Mouse (Mus musculus) thymus, adult 18-20 months (tissue): ENCODE data around the gene Fer1l4.

Source experiments
- DNase-seq, 2 experiments: peaks; one replicate each; pipeline ENCODE4 v3.0.0; 2022; ENCODE audit warnings: mixed read lengths in 2 of 2

Fer1l4 gene

GRCm38 (mm10) chr2:156007888-156008532 lies 44.7 kb downstream of the Fer1l4 start, which contains the start of the genes 6430550D23Rik and Ergic3:
Gene 6430550D23Rik (minus strand): TSS chr2:156007977.
Gene Ergic3 (plus strand): TSS chr2:156008045.
- peak; percentile 98 for DNase-seq

- DNase-seq = no peak
Measured at GRCm38 (mm10) chr2:156005393-156005792, 47.4 kb downstream of the Fer1l4 start.

GRCm38 (mm10) chr2:155991863-155992321 lies 60.9 kb downstream of the Fer1l4 start:
- DNase-seq = no peak

- no peak for DNase-seq
Measured at GRCm38 (mm10) chr2:155991151-155991550, 61.6 kb downstream of the Fer1l4 start.

- DNase-seq = no peak
Measured at GRCm38 (mm10) chr2:155989085-155989484, 63.7 kb downstream of the Fer1l4 start.

GRCm38 (mm10) chr2:155987131-155987530 lies 65.6 kb downstream of the Fer1l4 start:
- DNase-seq = peak in 1 of 2 experiments; percentile 38

- DNase-seq = peak; percentile 76 to 79
Measured at GRCm38 (mm10) chr2:155985776-155986175, 67.0 kb downstream of the Fer1l4 start.

- peak; percentile 61 to 72 for DNase-seq
Measured at GRCm38 (mm10) chr2:155979328-155979991, 73.3 kb downstream of the Fer1l4 start.

- peak; percentile 68 to 74 for DNase-seq
Measured at GRCm38 (mm10) chr2:155974087-155974731, 78.5 kb downstream of the Fer1l4 start.

GRCm38 (mm10) chr2:155973348-155973747 lies 79.4 kb downstream of the Fer1l4 start:
- DNase-seq = no peak
